Mouse (Mus musculus): ENCODE measurements around the gene Cyp4f13. TPM values are rescaled to one million over a fixed set of nuclear protein-coding genes. Genes with fewer than 3 reads are reported as not detected.

The Cyp4f13 gene
- polyA plus RNA-seq, 1 experiment from 2014 or later = 4.0 TPM

- DNase-seq = no peak
- WGBS (ENCODE audit: insufficient replicate concordance) = 6% methylated on average over 22 of the region's 22 CpGs
- H3K27ac ChIP-seq = no peak overlapping the region
- peaks cover 4% of the 10 kb centered on the region for H3K36me3 ChIP-seq
- peak overlapping the region; percentile 32; the same call in 1 of the 2 replicates for H3K4me2 ChIP-seq
- H3K9ac ChIP-seq = no peak overlapping the region
- no peak for ATAC-seq (ENCODE audit: low read depth)
- H3K4me3 ChIP-seq (replicated peaks) = no peak overlapping the region
- peaks cover 14% of the 10 kb centered on the region for H3K27me3 ChIP-seq
- H3K9me3 ChIP-seq (replicated peaks) = no peaks in the 10 kb centered on the region
- H3K4me1 ChIP-seq (replicated peaks) = no peaks in the 10 kb centered on the region; the same call in 1 of the 2 replicates
Observed at GRCm38 (mm10) chr17:32877471-32878171, 69.6 kb downstream of the Cyp4f13 start.

Other genes starting within 250 kb of the Cyp4f13 start
- gene Zfp871, start 159.1 kb downstream of the Cyp4f13 start, polyA plus RNA-seq (2015; fragmentation: Nextera tagmentation; extraction: Ambion mirVana) = 10.1 and 12.4 TPM in 2 replicates
- 0.09 and 0.15 TPM in 2 replicates for gene Zfp811, start 137.5 kb downstream of the Cyp4f13 start, polyA plus RNA-seq (2015; fragmentation: Nextera tagmentation; extraction: Ambion mirVana)
- gene Zfp799, start 117.1 kb downstream of the Cyp4f13 start, polyA plus RNA-seq (2015; fragmentation: Nextera tagmentation; extraction: Ambion mirVana) = 1.7 and 2.0 TPM in 2 replicates
- 1.9 and 2.0 TPM in 2 replicates for gene Zfp870, start 55.8 kb downstream of the Cyp4f13 start, polyA plus RNA-seq (2015; fragmentation: Nextera tagmentation; extraction: Ambion mirVana)
- gene Cyp4f14, start 30.1 kb downstream of the Cyp4f13 start, polyA plus RNA-seq (2015; fragmentation: Nextera tagmentation; extraction: Ambion mirVana) = not detected in 2 replicates
- gene Zfp472, start 18.4 kb upstream of the Cyp4f13 start, polyA plus RNA-seq (2015; fragmentation: Nextera tagmentation; extraction: Ambion mirVana) = 6.4 and 6.5 TPM in 2 replicates
- gene Zfp952, start 45.7 kb upstream of the Cyp4f13 start, polyA plus RNA-seq (2015; fragmentation: Nextera tagmentation; extraction: Ambion mirVana) = 3.5 and 4.0 TPM in 2 replicates
- gene Zfp763, start 86.0 kb upstream of the Cyp4f13 start, polyA plus RNA-seq (2015; fragmentation: Nextera tagmentation; extraction: Ambion mirVana) = 2.7 and 3.3 TPM in 2 replicates
- gene 4921501E09Rik, start 120.7 kb upstream of the Cyp4f13 start, polyA plus RNA-seq (2015; fragmentation: Nextera tagmentation; extraction: Ambion mirVana) = not detected in 2 replicates
- 1.5 TPM in 2 replicates for gene Zfp563, start 141.9 kb upstream of the Cyp4f13 start, polyA plus RNA-seq (2015; fragmentation: Nextera tagmentation; extraction: Ambion mirVana)
- not detected in 2 replicates for gene Morc2b, start 192.3 kb upstream of the Cyp4f13 start, polyA plus RNA-seq (2015; fragmentation: Nextera tagmentation; extraction: Ambion mirVana)
- not detected in 2 replicates for gene Olfr55, start 221.0 kb upstream of the Cyp4f13 start, polyA plus RNA-seq (2015; fragmentation: Nextera tagmentation; extraction: Ambion mirVana)
- gene Olfr239, start 243.9 kb upstream of the Cyp4f13 start, polyA plus RNA-seq (2015; fragmentation: Nextera tagmentation; extraction: Ambion mirVana) = not detected in 2 replicates

All from liver, embryonic 13.5 days (tissue).